In genomic region chr2:39007865-39008264, GRCm38 (mm10) we compare ENCODE assay signal across 8 mouse cellular contexts. TPM values are rescaled to one million over a fixed set of nuclear protein-coding genes. Genes with fewer than 3 reads are reported as not detected.
DNase-seq lines count a peak whose midpoint lies in the region; ATAC-seq and TF ChIP-seq lines count a peak whose summit lies in the region.

No protein-coding gene starts in this region.

- H3K27me3 ChIP-seq in embryonic facial prominence, embryonic 10.5 days (replicated peaks; ENCODE audit: low read depth, poor library complexity, severe bottlenecking), result no peaks in the 10 kb centered on the region
- no peaks in the 10 kb centered on the region for H3K27me3 ChIP-seq in intestine, postnatal 0 days (replicated peaks; ENCODE audit: control insufficient read depth, insufficient read depth, low read length)
- no peaks in the 10 kb centered on the region for H3K27me3 ChIP-seq in midbrain, embryonic 11.5 days (ENCODE audit: control insufficient read depth, insufficient read depth, low read length)

- peak overlapping the region; percentile 90 for H3K27ac ChIP-seq in embryonic facial prominence, embryonic 10.5 days (replicated peaks)
- H3K27ac ChIP-seq in intestine, postnatal 0 days (ENCODE audit: low read depth, low read length), result peak overlapping the region; percentile 94
- peak overlapping the region; percentile 87 for H3K27ac ChIP-seq in midbrain, embryonic 11.5 days (ENCODE audit: low read depth, low read length)

- H3K4me1 ChIP-seq in embryonic facial prominence, embryonic 10.5 days, result peaks cover 45% of the 10 kb centered on the region
- 0 out of 2 replicates have a peak, but pooled peaks cover 8% of the 10 kb centered on the region for H3K4me1 ChIP-seq in intestine, postnatal 0 days (replicated peaks; ENCODE audit: control insufficient read depth, insufficient read depth, low read length)
- H3K4me1 ChIP-seq in midbrain, embryonic 11.5 days (ENCODE audit: control insufficient read depth, insufficient read depth, low read length), result peaks cover 32% of the 10 kb centered on the region

- peak overlapping the region; percentile 96 for H3K4me2 ChIP-seq in intestine, postnatal 0 days (replicated peaks; ENCODE audit: low read depth)
- peak overlapping the region; percentile 94 for H3K4me2 ChIP-seq in midbrain, embryonic 11.5 days

- intact Hi-C loops in left cerebral cortex, postnatal 4 days (cut with DNase I), result no loop called here

- under 1% methylated on average over 44 of the region's 44 CpGs for WGBS in embryonic facial prominence, embryonic 10.5 days
- under 1% methylated on average over 43 of the region's 44 CpGs for whole genome bisulfite sequencing in intestine, postnatal 0 days
- 1% methylated on average over 39 of the region's 44 CpGs for WGBS in midbrain, embryonic 11.5 days

- peak overlapping the region; percentile 97 for H3K4me3 ChIP-seq in embryonic facial prominence, embryonic 10.5 days
- peak overlapping the region; percentile 88 for H3K4me3 ChIP-seq in intestine, postnatal 0 days (ENCODE audit: low read depth, low read length)
- peak overlapping the region; percentile 65 for H3K4me3 ChIP-seq in midbrain, embryonic 11.5 days (ENCODE audit: low read depth, low read length)

- peak; percentile 98 for DNase-seq in adrenal gland, postnatal 14 days
- DNase-seq in embryonic facial prominence, embryonic 10.5 days (ENCODE audit: low spot score), result peak; percentile 96
- peak; percentile 93 for DNase-seq in left cerebral cortex, postnatal 4 days
- peak; percentile 99 for DNase-seq in midbrain, embryonic 11.5 days (ENCODE audit: low spot score, missing footprints)
- peak; percentile 90 for DNase-seq in right cerebral cortex, postnatal 4 days
- peak; percentile 93 for DNase-seq in yolk sac, embryonic 10.5 days (ENCODE audit: low spot score)

- H3K9ac ChIP-seq in intestine, postnatal 0 days (ENCODE audit: low read depth, low read length), result peak overlapping the region; percentile 87
- peak overlapping the region; percentile 96 for H3K9ac ChIP-seq in midbrain, embryonic 11.5 days (ENCODE audit: low read length)

- TF ChIP-seq CTCF in intestine, postnatal 0 days (IDR thresholded peaks at IDR 0.05; ENCODE audit: low read depth), result peak; percentile 33; the same call in 1 of the 2 replicates

- H3K9me3 ChIP-seq in embryonic facial prominence, embryonic 10.5 days, result no peaks in the 10 kb centered on the region
- no peaks in the 10 kb centered on the region for H3K9me3 ChIP-seq in intestine, postnatal 0 days (ENCODE audit: control insufficient read depth)
- H3K9me3 ChIP-seq in midbrain, embryonic 11.5 days (ENCODE audit: control insufficient read depth, low read length), result no peaks in the 10 kb centered on the region

- ATAC-seq in granulocyte monocyte progenitor cell, adult 5-6 weeks (replicated peaks; ENCODE audit: poor library complexity, severe bottlenecking), result peak; percentile 58
- peak; percentile 83 for ATAC-seq in intestine, postnatal 0 days
- peak; percentile 89 for ATAC-seq in midbrain, embryonic 11.5 days (ENCODE audit: low FRiP score)

- H3K36me3 ChIP-seq in embryonic facial prominence, embryonic 10.5 days (replicated peaks), result peaks cover 37% of the 10 kb centered on the region
- peaks cover 13% of the 10 kb centered on the region; the same call in 1 of the 2 replicates for H3K36me3 ChIP-seq in intestine, postnatal 0 days (ENCODE audit: control insufficient read depth, insufficient read depth)
- H3K36me3 ChIP-seq in midbrain, embryonic 11.5 days (ENCODE audit: control insufficient read depth, insufficient read depth, low read length), result peaks cover 10% of the 10 kb centered on the region

RNA-seq across cellular contexts. Expression of gene Rpl35, which starts 2.4 kb away (rescaled TPM):
- total RNA-seq in adrenal gland, postnatal 14 days (2021), result 384 and 477 TPM in 2 replicates
- polyA plus RNA-seq in embryonic facial prominence, embryonic 10.5 days (2016; fragmentation: Nextera tagmentation; extraction: Ambion mirVana), result 992 and 1,047 TPM in 2 replicates
- total RNA-seq in granulocyte monocyte progenitor cell, adult 5-6 weeks (2014; fragmentation: Nextera tagmentation), result 1,205 and 1,260 TPM in 2 replicates
- 1,673 and 1,927 TPM in 2 replicates for total RNA-seq in granulocyte monocyte progenitor cell, adult 5-6 weeks (2017)
- 585 and 607 TPM in 2 replicates for polyA plus RNA-seq in intestine, postnatal 0 days (2015; fragmentation: Nextera tagmentation; extraction: Ambion mirVana)
- 100 to 1,000 TPM; 436 to 486 TPM for total RNA-seq in left cerebral cortex, postnatal 4 days (2021)
- polyA plus RNA-seq in midbrain, embryonic 11.5 days (2014; fragmentation: Nextera tagmentation; extraction: Ambion mirVana), result 1,018 and 1,101 TPM in 2 replicates

RNA-seq across cellular contexts. Expression of gene Arpc5l, which starts 2.7 kb away (rescaled TPM):
- 71.6 and 76.5 TPM in 2 replicates for total RNA-seq in adrenal gland, postnatal 14 days (2021)
- polyA plus RNA-seq in embryonic facial prominence, embryonic 10.5 days (2016; fragmentation: Nextera tagmentation; extraction: Ambion mirVana), result 121 and 124 TPM in 2 replicates
- total RNA-seq in granulocyte monocyte progenitor cell, adult 5-6 weeks (2014; fragmentation: Nextera tagmentation), result 71.2 and 74.7 TPM in 2 replicates
- 59.5 and 65.2 TPM in 2 replicates for total RNA-seq in granulocyte monocyte progenitor cell, adult 5-6 weeks (2017)
- 68.3 and 73.3 TPM in 2 replicates for polyA plus RNA-seq in intestine, postnatal 0 days (2015; fragmentation: Nextera tagmentation; extraction: Ambion mirVana)
- 10 to 100 TPM; 77.8 to 79.7 TPM for total RNA-seq in left cerebral cortex, postnatal 4 days (2021)
- polyA plus RNA-seq in midbrain, embryonic 11.5 days (2014; fragmentation: Nextera tagmentation; extraction: Ambion mirVana), result 149 and 157 TPM in 2 replicates

RNA-seq across cellular contexts. Expression of gene Wdr38, which starts 10.6 kb away (rescaled TPM):
- total RNA-seq in adrenal gland, postnatal 14 days (2021), result 0.22 and 0.45 TPM in 2 replicates
- polyA plus RNA-seq in embryonic facial prominence, embryonic 10.5 days (2016; fragmentation: Nextera tagmentation; extraction: Ambion mirVana), result 1.6 TPM in 2 replicates
- 0.53 and 0.84 TPM in 2 replicates for total RNA-seq in granulocyte monocyte progenitor cell, adult 5-6 weeks (2014; fragmentation: Nextera tagmentation)
- 0.09 and 0.15 TPM in 2 replicates for total RNA-seq in granulocyte monocyte progenitor cell, adult 5-6 weeks (2017)
- polyA plus RNA-seq in intestine, postnatal 0 days (2015; fragmentation: Nextera tagmentation; extraction: Ambion mirVana), result 0.47 and 0.78 TPM in 2 replicates
- under 1 TPM; 0.46 to 0.58 TPM for total RNA-seq in left cerebral cortex, postnatal 4 days (2021)
- 1.4 TPM in 2 replicates for polyA plus RNA-seq in midbrain, embryonic 11.5 days (2014; fragmentation: Nextera tagmentation; extraction: Ambion mirVana)

RNA-seq across cellular contexts. Expression of gene Golga1, which starts 57.5 kb away (rescaled TPM):
- total RNA-seq in adrenal gland, postnatal 14 days (2021), result 24.7 and 28.4 TPM in 2 replicates
- polyA plus RNA-seq in embryonic facial prominence, embryonic 10.5 days (2016; fragmentation: Nextera tagmentation; extraction: Ambion mirVana), result 24.8 and 24.9 TPM in 2 replicates
- 13.0 and 15.7 TPM in 2 replicates for total RNA-seq in granulocyte monocyte progenitor cell, adult 5-6 weeks (2014; fragmentation: Nextera tagmentation)
- 13.8 and 17.2 TPM in 2 replicates for total RNA-seq in granulocyte monocyte progenitor cell, adult 5-6 weeks (2017)
- polyA plus RNA-seq in intestine, postnatal 0 days (2015; fragmentation: Nextera tagmentation; extraction: Ambion mirVana), result 26.7 and 31.5 TPM in 2 replicates
- 10 to 100 TPM; 33.0 to 34.7 TPM for total RNA-seq in left cerebral cortex, postnatal 4 days (2021)
- polyA plus RNA-seq in midbrain, embryonic 11.5 days (2014; fragmentation: Nextera tagmentation; extraction: Ambion mirVana), result 34.4 and 39.3 TPM in 2 replicates

Comparison
In these comparisons a context has a peak if more than half of its experiments do, and no peak if none do; other contexts are left out.
1. Peak in every context shown above with its lines: DNase-seq, ATAC-seq, H3K4me3 ChIP-seq and H3K27ac ChIP-seq.